Mouse (Mus musculus): ENCODE data around the gene Appl1.

DNA sequence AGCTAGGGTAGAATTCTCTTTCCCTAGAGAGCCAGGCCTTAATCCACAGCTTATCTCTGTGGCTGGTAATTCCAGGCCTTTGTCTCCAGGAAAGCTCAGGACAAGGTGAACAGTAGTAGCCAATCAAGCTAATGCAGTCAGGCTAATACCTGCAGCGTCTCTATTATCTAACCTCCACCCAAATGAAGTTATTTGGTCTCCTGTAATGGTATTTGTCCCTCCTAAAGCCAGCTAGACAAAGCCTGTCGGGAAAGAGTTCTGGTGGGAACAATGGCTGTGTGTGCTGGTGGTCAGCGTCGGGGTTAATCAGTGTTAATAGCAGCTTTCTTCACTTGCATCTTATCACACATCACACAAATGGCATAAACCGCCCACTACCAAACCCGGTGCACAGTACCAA lies 34.9 kb upstream of the Appl1 start:
- TF ChIP-seq POLR2A (IDR thresholded peaks at IDR 0.05; ENCODE audit: insufficient read length, low read depth) (no peak), REST (IDR thresholded peaks at IDR 0.05; ENCODE audit: insufficient read depth, insufficient read length) (no peak), USF1 (IDR thresholded peaks at IDR 0.05; ENCODE audit: low read depth) (no peak), TCF12 (IDR thresholded peaks at IDR 0.05; ENCODE audit: insufficient read depth, poor library complexity, severe bottlenecking) (no peak), MYOD1 (IDR thresholded peaks at IDR 0.05; ENCODE audit: control insufficient read depth in 1 of 3, insufficient read length in 2 of 3, low read depth in 2 of 3) (no peak), MAX (IDR thresholded peaks at IDR 0.05; ENCODE audit: low read depth) (no peak)

Measured in myocyte (in vitro differentiated cells).